Mouse (Mus musculus): ENCODE measurements around the gene Morc2a. TPM values are rescaled to one million over a fixed set of nuclear protein-coding genes. Genes with fewer than 3 reads are reported as not detected.

The Morc2a gene
- total RNA-seq, 1 experiment from 2014 or later = 21.7 TPM

- ATAC-seq (replicated peaks; ENCODE audit: insufficient number of reproducible peaks, low FRiP score, low TSS enrichment, poor library complexity, severe bottlenecking) = no peak
These were observed 28.2 kb downstream of the Morc2a start for GRCm38 (mm10) chr11:3677204-3677603.

GRCm38 (mm10) chr11:3679771-3680170 is 30.8 kb downstream of the Morc2a start:
- no peak for ATAC-seq (replicated peaks; ENCODE audit: insufficient number of reproducible peaks, low FRiP score, low TSS enrichment, poor library complexity, severe bottlenecking)

- no peak for ATAC-seq (replicated peaks; ENCODE audit: insufficient number of reproducible peaks, low FRiP score, low TSS enrichment, poor library complexity, severe bottlenecking)
These were observed 34.7 kb downstream of the Morc2a start for GRCm38 (mm10) chr11:3683696-3684095.

GRCm38 (mm10) chr11:3684232-3684631 is 35.2 kb downstream of the Morc2a start:
- ATAC-seq (replicated peaks; ENCODE audit: insufficient number of reproducible peaks, low FRiP score, low TSS enrichment, poor library complexity, severe bottlenecking) = no peak

- no peak for ATAC-seq (replicated peaks; ENCODE audit: insufficient number of reproducible peaks, low FRiP score, low TSS enrichment, poor library complexity, severe bottlenecking)
These were observed 35.9 kb downstream of the Morc2a start for GRCm38 (mm10) chr11:3684723-3685430.

GRCm38 (mm10) chr11:3685431-3685830 is 36.4 kb downstream of the Morc2a start:
- no peak for ATAC-seq (replicated peaks; ENCODE audit: insufficient number of reproducible peaks, low FRiP score, low TSS enrichment, poor library complexity, severe bottlenecking)

- ATAC-seq (replicated peaks; ENCODE audit: insufficient number of reproducible peaks, low FRiP score, low TSS enrichment, poor library complexity, severe bottlenecking) = no peak
These were observed 37.3 kb downstream of the Morc2a start for GRCm38 (mm10) chr11:3686318-3686717.

- ATAC-seq (replicated peaks; ENCODE audit: insufficient number of reproducible peaks, low FRiP score, low TSS enrichment, poor library complexity, severe bottlenecking) = no peak
These were observed 37.9 kb downstream of the Morc2a start for GRCm38 (mm10) chr11:3686885-3687284.

- ATAC-seq (replicated peaks; ENCODE audit: insufficient number of reproducible peaks, low FRiP score, low TSS enrichment, poor library complexity, severe bottlenecking) = no peak
These were observed 42.8 kb downstream of the Morc2a start for GRCm38 (mm10) chr11:3691746-3692145.

- no peak for ATAC-seq (replicated peaks; ENCODE audit: insufficient number of reproducible peaks, low FRiP score, low TSS enrichment, poor library complexity, severe bottlenecking)
These were observed 47.2 kb downstream of the Morc2a start for GRCm38 (mm10) chr11:3696086-3696616.

GRCm38 (mm10) chr11:3697441-3697840 is 48.5 kb downstream of the Morc2a start:
- ATAC-seq (replicated peaks; ENCODE audit: insufficient number of reproducible peaks, low FRiP score, low TSS enrichment, poor library complexity, severe bottlenecking) = no peak

GRCm38 (mm10) chr11:3703089-3703992 is 54.4 kb downstream of the Morc2a start:
- no peak for ATAC-seq (replicated peaks; ENCODE audit: insufficient number of reproducible peaks, low FRiP score, low TSS enrichment, poor library complexity, severe bottlenecking)

GRCm38 (mm10) chr11:3704404-3704803 is 55.4 kb downstream of the Morc2a start:
- ATAC-seq (replicated peaks; ENCODE audit: insufficient number of reproducible peaks, low FRiP score, low TSS enrichment, poor library complexity, severe bottlenecking) = no peak

- ATAC-seq (replicated peaks; ENCODE audit: insufficient number of reproducible peaks, low FRiP score, low TSS enrichment, poor library complexity, severe bottlenecking) = no peak
These were observed 58.1 kb downstream of the Morc2a start for GRCm38 (mm10) chr11:3707057-3707456.

- ATAC-seq (replicated peaks; ENCODE audit: insufficient number of reproducible peaks, low FRiP score, low TSS enrichment, poor library complexity, severe bottlenecking) = no peak
These were observed 61.2 kb downstream of the Morc2a start for GRCm38 (mm10) chr11:3710203-3710602.

GRCm38 (mm10) chr11:3714486-3714885 is 65.5 kb downstream of the Morc2a start:
- peak; percentile 58 for ATAC-seq (replicated peaks; ENCODE audit: insufficient number of reproducible peaks, low FRiP score, low TSS enrichment, poor library complexity, severe bottlenecking)

GRCm38 (mm10) chr11:3716662-3717061 is 67.7 kb downstream of the Morc2a start:
- ATAC-seq (replicated peaks; ENCODE audit: insufficient number of reproducible peaks, low FRiP score, low TSS enrichment, poor library complexity, severe bottlenecking) = no peak

GRCm38 (mm10) chr11:3722036-3722435 is 73.0 kb downstream of the Morc2a start:
- no peak for ATAC-seq (replicated peaks; ENCODE audit: insufficient number of reproducible peaks, low FRiP score, low TSS enrichment, poor library complexity, severe bottlenecking)

GRCm38 (mm10) chr11:3722861-3723260 is 73.9 kb downstream of the Morc2a start:
- ATAC-seq (replicated peaks; ENCODE audit: insufficient number of reproducible peaks, low FRiP score, low TSS enrichment, poor library complexity, severe bottlenecking) = no peak

- no peak for ATAC-seq (replicated peaks; ENCODE audit: insufficient number of reproducible peaks, low FRiP score, low TSS enrichment, poor library complexity, severe bottlenecking)
These were observed 74.9 kb downstream of the Morc2a start for GRCm38 (mm10) chr11:3723910-3724309.

Data from monocyte, adult 5-6 weeks (primary cell).